10 mouse cellular contexts compared by ENCODE assay signal in genomic region chr7:25436226-25436625, GRCm38 (mm10). TPM values are rescaled to one million over a fixed set of nuclear protein-coding genes. Genes with fewer than 3 reads are reported as not detected.
DNase-seq lines count a peak whose midpoint lies in the region; ATAC-seq and TF ChIP-seq lines count a peak whose summit lies in the region.
"Had no signal": no experiment of that assay in that cellular context is flagged by ENCODE, and none has a peak within 500 bp of the region (broad histone marks: within the 10 kb centered on the region; RNA-seq: fewer than 3 reads in every experiment).

No protein-coding gene starts in this region.

- H3K4me2 ChIP-seq in midbrain, embryonic 11.5 days = no peak overlapping the region
- H3K4me2 ChIP-seq in midbrain, embryonic 16.5 days (ENCODE audit: low read length) = no peak overlapping the region
- H3K4me2 ChIP-seq in heart, embryonic 16.5 days (ENCODE audit: low read depth, low read length) = no peak overlapping the region
- no peak overlapping the region for H3K4me2 ChIP-seq in lung, embryonic 14.5 days
- H3K4me2 ChIP-seq in hindbrain, embryonic 11.5 days (replicated peaks; ENCODE audit: low read depth, low read length) = no peak overlapping the region

- no peaks in the 10 kb centered on the region for H3K27me3 ChIP-seq in midbrain, embryonic 11.5 days (ENCODE audit: control insufficient read depth, insufficient read depth, low read length)
- H3K27me3 ChIP-seq in midbrain, embryonic 16.5 days (ENCODE audit: control insufficient read depth, insufficient read depth, low read depth, low read length) = no peaks in the 10 kb centered on the region
- H3K27me3 ChIP-seq in heart, embryonic 16.5 days (ENCODE audit: control insufficient read depth, insufficient read depth, low read length) = no peaks in the 10 kb centered on the region
- no peaks in the 10 kb centered on the region for H3K27me3 ChIP-seq in lung, embryonic 14.5 days (ENCODE audit: insufficient read depth, low read length)
- no peaks in the 10 kb centered on the region for H3K27me3 ChIP-seq in hindbrain, embryonic 11.5 days (ENCODE audit: control insufficient read depth, insufficient read depth, low read length)

- no peak overlapping the region for H3K9ac ChIP-seq in midbrain, embryonic 11.5 days (ENCODE audit: low read length)
- H3K9ac ChIP-seq in midbrain, embryonic 16.5 days (ENCODE audit: low read depth, low read length) = no peak overlapping the region
- no peak overlapping the region for H3K9ac ChIP-seq in heart, embryonic 16.5 days (ENCODE audit: low read length)
- H3K9ac ChIP-seq in lung, embryonic 14.5 days = no peak overlapping the region
- H3K9ac ChIP-seq in hindbrain, embryonic 11.5 days (ENCODE audit: low read depth, low read length) = no peak overlapping the region

- H3K9me3 ChIP-seq in midbrain, embryonic 11.5 days (ENCODE audit: control insufficient read depth, low read length) = no peaks in the 10 kb centered on the region
- no peaks in the 10 kb centered on the region for H3K9me3 ChIP-seq in midbrain, embryonic 16.5 days (replicated peaks; ENCODE audit: control insufficient read depth, low read length, poor library complexity, severe bottlenecking)
- H3K9me3 ChIP-seq in heart, embryonic 16.5 days (replicated peaks; ENCODE audit: control insufficient read depth, low read length) = no peaks in the 10 kb centered on the region
- H3K9me3 ChIP-seq in lung, embryonic 14.5 days (ENCODE audit: low read depth, low read length) = no peaks in the 10 kb centered on the region
- no peaks in the 10 kb centered on the region for H3K9me3 ChIP-seq in hindbrain, embryonic 11.5 days (ENCODE audit: control insufficient read depth, low read length)
- H3K9me3 ChIP-seq: hindbrain, embryonic 10.5 days had no signal

- no peak for TF ChIP-seq CTCF in lung, embryonic 14.5 days (IDR thresholded peaks at IDR 0.05; ENCODE audit: low read depth)

- no peak overlapping the region for H3K27ac ChIP-seq in midbrain, embryonic 11.5 days (ENCODE audit: low read depth, low read length)
- no peak overlapping the region for H3K27ac ChIP-seq in midbrain, embryonic 16.5 days (ENCODE audit: low read length)
- H3K27ac ChIP-seq in heart, embryonic 16.5 days (ENCODE audit: low read length) = peak overlapping the region; percentile 40
- H3K27ac ChIP-seq in lung, embryonic 14.5 days (ENCODE audit: low read depth) = 0 out of 2 replicates have a peak overlapping the region, but pooled peaks have one; percentile 8
- H3K27ac ChIP-seq in hindbrain, embryonic 11.5 days (ENCODE audit: low read depth, low read length) = no peak overlapping the region

- WGBS in midbrain, embryonic 11.5 days = 88% methylated on average over 6 of the region's 6 CpGs
- WGBS in midbrain, embryonic 16.5 days = 85% methylated on average over 6 of the region's 6 CpGs
- 66% methylated on average over 6 of the region's 6 CpGs for WGBS in heart, embryonic 16.5 days
- 70% methylated on average over 6 of the region's 6 CpGs for WGBS in lung, embryonic 14.5 days
- 84% methylated on average over 6 of the region's 6 CpGs for WGBS in hindbrain, embryonic 11.5 days

- H3K4me3 ChIP-seq in midbrain, embryonic 11.5 days (ENCODE audit: low read depth, low read length) = no peak overlapping the region
- H3K4me3 ChIP-seq in midbrain, embryonic 16.5 days (ENCODE audit: low read depth, low read length) = no peak overlapping the region
- H3K4me3 ChIP-seq in heart, embryonic 16.5 days (ENCODE audit: low read length) = no peak overlapping the region
- no peak overlapping the region for H3K4me3 ChIP-seq in lung, embryonic 14.5 days (ENCODE audit: low read depth, low read length)
- H3K4me3 ChIP-seq in hindbrain, embryonic 11.5 days (ENCODE audit: low read depth, low read length) = no peak overlapping the region
- H3K4me3 ChIP-seq: hindbrain, embryonic 10.5 days had no signal

- ATAC-seq in midbrain, embryonic 11.5 days (ENCODE audit: low FRiP score) = no peak
- ATAC-seq in midbrain, embryonic 16.5 days = no peak
- no peak for ATAC-seq in heart, embryonic 16.5 days (replicated peaks; ENCODE audit: extremely low read depth, insufficient read depth, low FRiP score)
- no peak for ATAC-seq in lung, embryonic 14.5 days (ENCODE audit: insufficient read depth)
- ATAC-seq in hindbrain, embryonic 11.5 days (ENCODE audit: low FRiP score) = no peak

- H3K36me3 ChIP-seq in midbrain, embryonic 11.5 days (ENCODE audit: control insufficient read depth, insufficient read depth, low read length) = no peaks in the 10 kb centered on the region
- no peaks in the 10 kb centered on the region for H3K36me3 ChIP-seq in midbrain, embryonic 16.5 days (ENCODE audit: control insufficient read depth, insufficient read depth, low read length)
- H3K36me3 ChIP-seq in heart, embryonic 16.5 days (ENCODE audit: control insufficient read depth, insufficient read depth) = no peaks in the 10 kb centered on the region
- no peaks in the 10 kb centered on the region for H3K36me3 ChIP-seq in lung, embryonic 14.5 days (ENCODE audit: insufficient read depth)
- H3K36me3 ChIP-seq in hindbrain, embryonic 11.5 days (ENCODE audit: control insufficient read depth, insufficient read depth, low read length) = no peaks in the 10 kb centered on the region
- H3K36me3 ChIP-seq: hindbrain, embryonic 10.5 days had no signal

- no peaks in the 10 kb centered on the region for H3K4me1 ChIP-seq in midbrain, embryonic 11.5 days (ENCODE audit: control insufficient read depth, insufficient read depth, low read length)
- 0 out of 2 replicates have a peak, but pooled peaks cover 2% of the 10 kb centered on the region for H3K4me1 ChIP-seq in midbrain, embryonic 16.5 days (ENCODE audit: control insufficient read depth, insufficient read depth, low read length)
- H3K4me1 ChIP-seq in heart, embryonic 16.5 days (ENCODE audit: control insufficient read depth, insufficient read depth, low read length) = no peaks in the 10 kb centered on the region
- H3K4me1 ChIP-seq in lung, embryonic 14.5 days (ENCODE audit: insufficient read depth) = no peaks in the 10 kb centered on the region
- 0 out of 2 replicates have a peak, but pooled peaks cover 4% of the 10 kb centered on the region for H3K4me1 ChIP-seq in hindbrain, embryonic 11.5 days (replicated peaks; ENCODE audit: control insufficient read depth, insufficient read depth, low read length)

- peak; percentile 49 for DNase-seq in midbrain, embryonic 11.5 days (ENCODE audit: low spot score, missing footprints)
- DNase-seq in lung, embryonic 14.5 days = peak; percentile 34
- DNase-seq in urinary bladder, postnatal 25 days (ENCODE audit: low spot score) = no peak
- DNase-seq in hindbrain, embryonic 11.5 days (ENCODE audit: low spot score) = no peak
- no peak for DNase-seq in frontal cortex, postnatal 14 days (ENCODE audit: low spot score in 2 of 2)
- DNase-seq: right cerebral cortex, adult 18-20 months; thymus, postnatal 36 days had no signal

RNA-seq across cellular contexts. Expression of gene Cxcl17, which starts 23.5 kb away (rescaled TPM):
- polyA plus RNA-seq in midbrain, embryonic 11.5 days (2014; fragmentation: Nextera tagmentation; extraction: Ambion mirVana) = 0.18 and 0.22 TPM in 2 replicates
- 0.48 and 1.0 TPM in 2 replicates for polyA plus RNA-seq in midbrain, embryonic 16.5 days (2015; fragmentation: Nextera tagmentation; extraction: Ambion mirVana)
- 0.38 and 0.41 TPM in 2 replicates for polyA plus RNA-seq in heart, embryonic 16.5 days (2015; fragmentation: Nextera tagmentation; extraction: Ambion mirVana)
- not detected in 2 replicates for polyA plus RNA-seq in lung, embryonic 14.5 days (2014; fragmentation: Nextera tagmentation; extraction: Ambion mirVana)
- polyA plus RNA-seq in hindbrain, embryonic 11.5 days (2014; fragmentation: Nextera tagmentation; extraction: Ambion mirVana) = 0.28 TPM in 1 of 2 replicates, not detected in the other

RNA-seq across cellular contexts. Expression of gene Lipe, which starts 37.7 kb away (rescaled TPM):
- polyA plus RNA-seq in midbrain, embryonic 11.5 days (2014; fragmentation: Nextera tagmentation; extraction: Ambion mirVana) = 1.7 and 2.3 TPM in 2 replicates
- 9.8 and 12.5 TPM in 2 replicates for polyA plus RNA-seq in midbrain, embryonic 16.5 days (2015; fragmentation: Nextera tagmentation; extraction: Ambion mirVana)
- 8.3 and 8.6 TPM in 2 replicates for polyA plus RNA-seq in heart, embryonic 16.5 days (2015; fragmentation: Nextera tagmentation; extraction: Ambion mirVana)
- 3.8 and 4.0 TPM in 2 replicates for polyA plus RNA-seq in lung, embryonic 14.5 days (2014; fragmentation: Nextera tagmentation; extraction: Ambion mirVana)
- 2.6 and 3.3 TPM in 2 replicates for polyA plus RNA-seq in hindbrain, embryonic 11.5 days (2014; fragmentation: Nextera tagmentation; extraction: Ambion mirVana)

RNA-seq across cellular contexts. Expression of gene Ceacam1, which starts 41.2 kb away (rescaled TPM):
- 0.45 and 0.54 TPM in 2 replicates for polyA plus RNA-seq in midbrain, embryonic 11.5 days (2014; fragmentation: Nextera tagmentation; extraction: Ambion mirVana)
- polyA plus RNA-seq in midbrain, embryonic 16.5 days (2015; fragmentation: Nextera tagmentation; extraction: Ambion mirVana) = 0.42 and 0.87 TPM in 2 replicates
- polyA plus RNA-seq in heart, embryonic 16.5 days (2015; fragmentation: Nextera tagmentation; extraction: Ambion mirVana) = 3.8 and 4.8 TPM in 2 replicates
- polyA plus RNA-seq in lung, embryonic 14.5 days (2014; fragmentation: Nextera tagmentation; extraction: Ambion mirVana) = 2.3 and 2.7 TPM in 2 replicates
- 0.74 and 1.4 TPM in 2 replicates for polyA plus RNA-seq in hindbrain, embryonic 11.5 days (2014; fragmentation: Nextera tagmentation; extraction: Ambion mirVana)

Comparison
In these comparisons a context has a peak if more than half of its experiments do, and no peak if none do; other contexts are left out.
1. DNase-seq: peak in midbrain, embryonic 11.5 days (single experiment) and lung, embryonic 14.5 days (single experiment); none in urinary bladder, postnatal 25 days (single experiment), hindbrain, embryonic 11.5 days (single experiment) and frontal cortex, postnatal 14 days (0 of 2).
2. H3K27ac ChIP-seq: peak in heart, embryonic 16.5 days (single experiment) and lung, embryonic 14.5 days (single experiment); none in midbrain, embryonic 11.5 days (single experiment), midbrain, embryonic 16.5 days (single experiment) and hindbrain, embryonic 11.5 days (single experiment).